Mouse (Mus musculus): ENCODE measurements around the gene Ccser1. TPM values are rescaled to one million over a fixed set of nuclear protein-coding genes. Genes with fewer than 3 reads are reported as not detected.

Ccser1 gene
- polyA plus RNA-seq, 1 experiment from 2014 or later = 25.1 TPM

DNA sequence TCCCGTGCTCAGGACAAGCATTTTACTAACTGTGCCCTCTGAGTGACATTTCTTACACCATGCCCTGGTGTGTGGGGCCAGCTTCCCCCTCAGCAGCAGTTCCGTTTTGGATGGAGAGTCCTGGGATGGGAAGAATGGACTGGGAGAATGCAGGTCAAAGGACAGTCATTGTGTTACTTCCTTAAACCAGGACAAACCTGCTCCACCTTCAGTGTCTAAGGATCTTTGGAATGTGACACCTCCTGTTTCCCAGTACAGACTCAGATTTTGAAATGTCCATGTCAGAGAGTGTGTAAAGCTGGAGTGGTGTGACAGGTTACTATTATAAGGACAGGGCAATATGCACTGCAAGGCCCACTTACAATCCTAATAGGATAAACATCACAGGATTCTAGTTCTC is 8.9 kb downstream of the Ccser1 start:
- 47% methylated on average over 2 of the region's 2 CpGs for WGBS
- Histone ChIP-seq H3K4me1 (peaks cover 3% of the 10 kb centered on the region), H3K27ac (no peak overlapping the region), H3K9me3 (no peaks in the 10 kb centered on the region), H3K27me3 (replicated peaks) (no peaks in the 10 kb centered on the region), H3K36me3 (replicated peaks) (no peaks in the 10 kb centered on the region), H3K4me2 (no peak overlapping the region), H3K9ac (no peak overlapping the region), H3K4me3 (no peak overlapping the region)
- ATAC-seq (replicated peaks) = no peak

DNA sequence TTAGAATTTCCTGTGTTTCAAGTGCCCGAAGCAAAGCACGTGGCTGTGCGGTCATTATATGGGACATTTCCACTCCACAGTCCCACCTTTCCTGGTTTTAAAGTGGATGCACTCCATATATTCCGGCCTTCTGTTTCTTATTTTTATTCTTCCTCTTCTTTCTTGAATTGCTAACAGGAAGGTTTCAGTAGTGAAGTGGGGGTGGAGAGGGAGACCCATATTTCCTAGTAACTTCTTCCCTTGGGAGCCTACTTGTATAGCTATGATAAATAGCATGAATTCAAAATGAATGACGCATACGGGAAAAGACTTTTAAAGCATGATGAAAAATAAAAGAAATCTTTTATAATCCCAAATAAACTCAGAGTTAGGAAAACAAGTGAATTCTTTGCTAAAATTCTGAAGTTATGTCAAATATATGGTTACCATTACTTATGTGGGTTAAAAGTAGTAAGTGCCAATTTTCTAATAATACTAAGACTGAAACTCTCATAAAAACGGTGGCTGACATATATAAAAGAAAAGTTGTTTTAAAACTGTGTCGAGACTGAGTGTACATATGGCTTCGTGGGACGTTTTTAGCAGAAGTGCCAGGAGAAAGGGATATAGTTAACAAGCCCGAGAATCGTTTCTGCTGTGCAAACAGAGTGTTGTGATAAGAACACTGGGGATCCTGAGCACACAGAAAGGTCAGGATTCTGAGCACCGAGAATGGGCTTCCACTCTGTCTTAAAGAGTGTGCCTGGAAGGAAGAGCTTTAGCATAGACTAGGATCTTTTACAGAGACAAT is 11.7 kb downstream of the Ccser1 start:
- no peak for ATAC-seq (replicated peaks)
- Histone ChIP-seq H3K4me2 (no peak overlapping the region), H3K36me3 (replicated peaks) (no peaks in the 10 kb centered on the region), H3K4me3 (no peak overlapping the region), H3K27me3 (replicated peaks) (no peaks in the 10 kb centered on the region), H3K4me1 (no peaks in the 10 kb centered on the region), H3K9me3 (no peaks in the 10 kb centered on the region), H3K27ac (no peak overlapping the region), H3K9ac (no peak overlapping the region)
- WGBS = 79% methylated on average over 13 of the region's 13 CpGs

DNA sequence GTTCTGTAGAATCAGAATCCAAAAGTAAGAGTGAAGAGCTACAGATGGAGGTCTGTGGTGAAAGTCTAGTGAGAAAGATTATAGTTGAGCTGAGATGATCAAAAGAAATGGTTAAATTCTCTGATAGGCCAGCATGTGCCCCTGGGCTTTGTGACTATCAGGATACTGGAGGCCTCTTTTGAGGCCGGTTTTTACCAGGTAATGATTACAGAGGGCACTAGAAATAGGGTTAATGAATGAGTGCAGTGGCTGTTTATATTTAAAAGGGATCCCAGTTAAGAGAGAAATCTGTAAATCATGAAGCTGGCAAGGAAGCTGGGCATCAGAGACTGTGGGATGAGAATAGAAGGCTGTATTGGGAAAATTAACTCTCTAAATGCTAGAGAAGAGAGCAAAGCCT is 23.2 kb downstream of the Ccser1 start:
- Histone ChIP-seq H3K27ac (no peak overlapping the region), H3K9me3 (no peaks in the 10 kb centered on the region), H3K4me2 (no peak overlapping the region), H3K9ac (no peak overlapping the region), H3K4me1 (no peaks in the 10 kb centered on the region), H3K36me3 (replicated peaks) (no peaks in the 10 kb centered on the region), H3K27me3 (replicated peaks) (no peaks in the 10 kb centered on the region), H3K4me3 (no peak overlapping the region)
- WGBS = 67% methylated on average over 1 of the region's 1 CpGs
- ATAC-seq (replicated peaks) = no peak

DNA sequence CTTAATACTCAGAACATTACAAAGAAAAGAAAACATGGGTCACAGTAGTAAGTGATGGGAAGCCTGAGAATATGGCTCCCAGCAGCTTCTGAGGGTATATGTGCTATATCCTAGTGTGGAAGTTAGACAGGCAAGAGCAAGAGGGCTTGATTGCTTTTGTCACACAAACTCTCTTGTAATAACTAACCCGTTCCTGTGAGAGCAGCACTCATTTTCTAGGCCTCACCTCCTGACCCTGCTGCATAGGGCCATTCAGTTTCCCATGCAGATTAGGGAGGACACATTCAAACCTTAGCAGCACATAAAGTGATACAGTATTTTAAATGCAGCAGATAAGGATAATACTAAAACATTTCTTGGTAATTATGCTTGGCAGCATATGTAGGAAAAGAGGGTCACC is 25.9 kb downstream of the Ccser1 start:
- no peak overlapping the region for H3K4me2 ChIP-seq
- H3K36me3 ChIP-seq (replicated peaks) = no peaks in the 10 kb centered on the region
- no peak overlapping the region for H3K4me3 ChIP-seq

DNA sequence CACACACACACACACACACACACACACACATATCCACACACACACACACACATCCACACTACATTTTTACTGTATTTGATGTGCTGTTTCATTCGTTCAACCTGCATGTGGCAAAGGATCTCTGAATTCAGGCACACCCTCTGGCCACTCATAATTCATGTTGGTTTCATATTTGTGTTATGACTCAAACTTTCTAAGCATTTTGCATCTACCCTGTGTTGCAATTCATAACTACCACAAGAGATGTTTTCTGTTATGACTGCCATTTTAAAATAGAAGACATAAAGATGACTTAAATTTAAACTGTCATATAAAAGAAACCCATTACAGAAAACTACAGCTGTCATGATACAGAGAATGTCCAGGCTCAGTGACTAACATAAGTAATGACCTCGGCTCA is 26.5 kb downstream of the Ccser1 start:
- no peak for ATAC-seq (replicated peaks)
- Histone ChIP-seq H3K9me3 (no peaks in the 10 kb centered on the region), H3K27ac (no peak overlapping the region), H3K27me3 (replicated peaks) (no peaks in the 10 kb centered on the region), H3K9ac (no peak overlapping the region), H3K4me3 (no peak overlapping the region), H3K4me2 (no peak overlapping the region), H3K36me3 (replicated peaks) (no peaks in the 10 kb centered on the region), H3K4me1 (peaks cover 7% of the 10 kb centered on the region)
- WGBS = 86% methylated on average over 2 of the region's 2 CpGs

More for the DNA sequence above, 25.9 kb downstream of the Ccser1 start:
- Histone ChIP-seq H3K9ac (no peak overlapping the region), H3K27ac (no peak overlapping the region), H3K9me3 (no peaks in the 10 kb centered on the region), H3K4me1 (peaks cover 7% of the 10 kb centered on the region), H3K27me3 (replicated peaks) (no peaks in the 10 kb centered on the region)
- no peak for ATAC-seq (replicated peaks)
- WGBS = 17% methylated on average over 1 of the region's 1 CpGs

DNA sequence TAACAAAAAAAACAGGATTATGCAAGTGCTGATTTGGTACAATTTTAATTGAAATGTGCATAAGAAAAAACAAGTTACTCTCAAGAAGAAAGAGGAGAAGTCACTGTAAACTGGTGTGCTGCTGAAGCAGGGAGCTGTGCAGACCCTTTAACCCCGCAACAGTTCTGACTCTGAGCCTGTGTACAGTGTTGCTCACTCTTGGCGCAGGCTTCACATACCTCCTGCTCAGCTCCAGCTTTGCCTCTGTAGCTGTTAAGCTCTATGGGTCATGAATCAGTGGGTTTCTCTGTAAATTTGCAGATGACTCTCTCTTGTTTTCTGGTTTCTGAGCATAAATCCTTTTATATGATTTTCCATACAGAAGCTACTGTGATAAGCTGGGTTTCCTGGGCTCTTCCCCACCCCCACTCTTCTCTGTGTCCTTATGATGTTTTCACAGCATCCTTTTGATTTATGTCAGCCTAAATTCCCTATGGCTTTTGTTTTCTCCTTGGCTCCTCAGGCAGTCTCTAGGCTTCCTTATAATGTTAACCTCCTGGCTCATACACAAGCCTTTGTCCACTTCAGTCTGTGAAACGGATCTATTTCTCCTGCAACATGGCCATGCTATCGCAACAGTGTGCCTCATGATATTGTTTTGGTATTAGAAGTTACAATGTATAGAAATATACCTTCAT is 30.1 kb downstream of the Ccser1 start:
- H3K27ac ChIP-seq = 0 out of 2 replicates have a peak overlapping the region, but pooled peaks have one; percentile 26
- H3K4me1 ChIP-seq = peaks cover 7% of the 10 kb centered on the region
- H3K9ac ChIP-seq = peak overlapping the region; percentile 14; the same call in 1 of the 2 replicates
- ATAC-seq (replicated peaks) = peak; percentile 78
- WGBS = 45% methylated on average over 4 of the region's 4 CpGs
- H3K36me3 ChIP-seq (replicated peaks) = no peaks in the 10 kb centered on the region
- H3K9me3 ChIP-seq = no peaks in the 10 kb centered on the region
- no peaks in the 10 kb centered on the region for H3K27me3 ChIP-seq (replicated peaks)
- no peak overlapping the region for H3K4me2 ChIP-seq
- no peak overlapping the region for H3K4me3 ChIP-seq

DNA sequence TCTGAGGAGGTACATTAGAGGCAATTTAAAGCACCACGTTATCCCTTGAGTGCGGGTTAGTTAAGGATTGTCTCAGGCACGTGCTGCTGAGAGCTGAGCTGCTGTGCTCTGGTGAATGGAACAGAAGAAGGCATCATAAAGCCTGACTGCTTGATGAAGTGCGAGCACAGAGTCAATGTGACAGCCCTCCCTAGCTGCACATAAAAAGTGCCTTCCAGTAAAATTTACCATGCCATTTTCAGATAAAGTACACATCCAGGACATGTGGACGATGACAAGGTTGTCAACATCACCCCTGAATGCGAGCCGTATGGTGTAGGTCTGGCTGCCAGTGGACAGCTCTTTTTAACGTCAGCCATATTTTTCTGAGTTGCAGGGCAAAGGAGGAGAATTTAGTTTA is 35.6 kb downstream of the Ccser1 start:
- no peaks in the 10 kb centered on the region for H3K4me1 ChIP-seq
- no peaks in the 10 kb centered on the region for H3K27me3 ChIP-seq (replicated peaks)
- H3K9me3 ChIP-seq = no peaks in the 10 kb centered on the region
- WGBS = 72% methylated on average over 8 of the region's 8 CpGs
- no peak overlapping the region for H3K4me2 ChIP-seq
- H3K9ac ChIP-seq = no peak overlapping the region
- no peak for ATAC-seq (replicated peaks)
- no peak overlapping the region for H3K27ac ChIP-seq
- H3K4me3 ChIP-seq = no peak overlapping the region
- no peaks in the 10 kb centered on the region for H3K36me3 ChIP-seq (replicated peaks)

DNA sequence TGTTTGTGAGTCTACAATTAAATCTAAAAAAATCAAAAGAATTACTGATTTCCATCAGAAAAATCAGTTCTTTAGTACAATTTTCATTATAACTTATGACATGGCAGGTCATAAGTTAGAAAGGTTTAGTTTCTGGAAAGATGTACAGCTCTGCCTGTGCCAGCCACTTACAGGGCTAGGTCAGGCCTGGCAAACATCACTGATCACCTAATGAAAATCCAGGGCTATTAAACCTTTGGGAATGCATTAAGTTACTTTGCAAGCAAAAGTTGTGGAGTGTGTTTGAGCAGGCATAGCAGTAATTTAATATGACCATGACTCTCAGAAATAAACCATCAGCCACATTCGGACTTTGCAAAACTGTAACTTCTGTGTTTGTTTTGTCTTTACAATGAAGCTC is 36.4 kb downstream of the Ccser1 start:
- no peak overlapping the region for H3K27ac ChIP-seq
- H3K4me3 ChIP-seq = no peak overlapping the region
- H3K4me2 ChIP-seq = no peak overlapping the region
- 80% methylated on average over 1 of the region's 1 CpGs for WGBS
- no peak overlapping the region for H3K9ac ChIP-seq
- H3K9me3 ChIP-seq = no peaks in the 10 kb centered on the region
- no peaks in the 10 kb centered on the region for H3K36me3 ChIP-seq (replicated peaks)
- ATAC-seq (replicated peaks) = no peak
- no peaks in the 10 kb centered on the region for H3K27me3 ChIP-seq (replicated peaks)
- no peaks in the 10 kb centered on the region for H3K4me1 ChIP-seq

DNA sequence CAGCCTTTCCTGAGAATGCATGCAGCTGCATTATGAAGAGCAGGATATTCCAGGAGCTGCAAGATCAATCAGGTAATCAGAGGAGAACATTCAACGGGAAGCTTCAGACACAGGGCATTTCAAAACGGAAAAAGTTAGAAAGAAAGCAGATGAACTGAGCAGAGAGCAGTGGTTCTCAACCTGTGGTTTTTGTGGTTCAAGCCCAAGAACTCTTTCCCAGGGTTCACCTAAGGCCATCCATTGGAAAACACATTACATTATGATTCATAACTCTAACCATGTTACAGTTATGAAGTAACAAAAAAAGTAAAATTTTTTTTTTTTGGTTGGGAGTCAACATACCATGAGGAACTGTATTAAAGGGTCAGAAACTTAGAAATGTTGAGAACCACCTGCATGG is 37.6 kb downstream of the Ccser1 start:
- no peak for ATAC-seq (replicated peaks)
- H3K27me3 ChIP-seq (replicated peaks) = no peaks in the 10 kb centered on the region
- H3K9ac ChIP-seq = no peak overlapping the region
- H3K36me3 ChIP-seq (replicated peaks) = no peaks in the 10 kb centered on the region
- WGBS = 86% methylated on average over 2 of the region's 2 CpGs
- H3K4me2 ChIP-seq = no peak overlapping the region
- H3K4me1 ChIP-seq = no peaks in the 10 kb centered on the region; the same call in 1 of the 2 replicates
- H3K9me3 ChIP-seq = no peaks in the 10 kb centered on the region
- no peak overlapping the region for H3K27ac ChIP-seq
- no peak overlapping the region for H3K4me3 ChIP-seq

DNA sequence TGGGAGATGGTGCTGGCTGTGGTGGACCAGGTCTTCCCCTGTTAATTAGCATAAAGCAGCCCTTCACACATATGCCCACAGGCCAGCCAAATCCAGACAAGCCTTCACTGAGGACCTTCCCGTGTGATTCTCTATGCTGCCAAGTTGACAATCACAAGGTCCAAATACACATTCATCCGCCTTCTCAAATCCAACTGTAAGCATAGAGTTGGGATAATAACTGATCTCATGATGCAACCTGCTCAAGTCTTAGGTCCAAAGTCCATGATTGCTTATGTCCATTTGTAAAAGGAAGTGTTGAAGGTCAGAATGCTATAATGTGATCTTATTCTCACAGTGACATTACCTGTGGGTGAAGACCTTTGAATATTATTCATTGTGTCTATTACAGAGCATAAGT is 43.4 kb downstream of the Ccser1 start:
- ATAC-seq (replicated peaks) = no peak
- H3K27ac ChIP-seq = no peak overlapping the region
- WGBS = 81% methylated on average over 2 of the region's 2 CpGs

DNA sequence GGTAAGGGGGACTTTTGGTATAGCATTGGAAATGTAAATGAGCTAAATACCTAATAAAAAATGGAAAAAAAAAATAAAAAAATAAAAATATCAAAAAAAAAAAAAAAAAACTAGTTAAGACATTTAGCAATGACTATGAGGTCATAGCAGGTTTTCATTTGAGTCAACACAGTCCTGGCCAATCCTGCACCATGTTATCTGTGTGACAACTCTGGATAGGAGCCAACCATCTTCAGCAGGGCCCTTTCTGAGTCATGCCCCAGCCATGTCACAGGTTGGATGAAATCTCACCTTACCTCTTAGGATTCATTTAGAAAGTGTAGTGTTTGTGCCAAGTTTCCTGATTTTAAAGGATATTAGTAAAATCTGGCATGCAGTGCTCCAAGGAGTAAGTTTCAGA is 45.2 kb downstream of the Ccser1 start:
- no peaks in the 10 kb centered on the region; the same call in 1 of the 2 replicates for H3K4me1 ChIP-seq
- H3K36me3 ChIP-seq (replicated peaks) = no peaks in the 10 kb centered on the region

More for the DNA sequence above, 43.4 kb downstream of the Ccser1 start:
- Histone ChIP-seq H3K4me1 (no peaks in the 10 kb centered on the region; the same call in 1 of the 2 replicates), H3K4me2 (no peak overlapping the region), H3K4me3 (no peak overlapping the region), H3K27me3 (replicated peaks) (no peaks in the 10 kb centered on the region), H3K36me3 (replicated peaks) (no peaks in the 10 kb centered on the region), H3K9ac (no peak overlapping the region), H3K9me3 (no peaks in the 10 kb centered on the region)

DNA sequence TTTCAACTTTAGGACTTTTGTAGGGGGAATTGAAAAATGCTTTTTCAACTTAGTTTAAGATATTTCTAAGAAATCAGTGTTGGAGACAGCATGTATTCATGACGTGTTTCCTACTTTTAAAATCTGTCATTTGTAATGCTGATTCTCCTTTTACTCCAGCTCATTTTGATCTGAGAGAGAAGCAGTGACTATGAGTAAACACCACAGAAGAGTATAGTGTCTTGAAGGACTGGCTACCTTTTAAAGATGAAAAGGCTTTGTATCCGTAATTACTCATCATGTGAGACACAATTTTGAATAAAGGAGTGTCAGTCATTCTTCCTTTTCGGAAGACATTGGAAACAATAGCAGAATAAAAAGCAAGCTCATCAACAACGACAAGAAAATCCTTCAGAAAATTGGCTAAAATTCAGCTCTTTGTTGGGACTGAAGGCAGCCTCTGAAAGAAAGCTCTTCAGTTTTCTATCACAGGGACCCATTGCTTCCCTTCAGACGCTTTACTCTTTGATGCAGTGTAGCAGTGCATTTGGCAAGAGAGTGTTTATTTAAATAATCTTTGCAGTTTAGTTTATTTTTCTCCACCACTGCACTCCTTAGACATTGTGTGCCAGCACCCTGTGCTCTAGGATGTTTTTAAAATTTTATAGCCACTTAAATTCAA is 50.1 kb downstream of the Ccser1 start:
- Histone ChIP-seq H3K4me3 (no peak overlapping the region), H3K36me3 (replicated peaks) (no peaks in the 10 kb centered on the region), H3K27me3 (replicated peaks) (no peaks in the 10 kb centered on the region), H3K4me2 (no peak overlapping the region), H3K9ac (no peak overlapping the region), H3K27ac (0 out of 2 replicates have a peak overlapping the region, but pooled peaks have one; percentile 8), H3K9me3 (no peaks in the 10 kb centered on the region), H3K4me1 (peaks cover 13% of the 10 kb centered on the region)
- WGBS = 16% methylated on average over 5 of the region's 5 CpGs
- no peak for ATAC-seq (replicated peaks)

More for the DNA sequence above, 45.2 kb downstream of the Ccser1 start:
- no peak overlapping the region for H3K9ac ChIP-seq
- H3K4me2 ChIP-seq = no peak overlapping the region
- ATAC-seq (replicated peaks) = no peak
- no peaks in the 10 kb centered on the region for H3K9me3 ChIP-seq
- no peak overlapping the region for H3K4me3 ChIP-seq
- no peaks in the 10 kb centered on the region for H3K27me3 ChIP-seq (replicated peaks)
- no peak overlapping the region for H3K27ac ChIP-seq

All from midbrain, embryonic 15.5 days (tissue).